Mouse (Mus musculus): Measurements from ENCODE around the gene Ccdc15. TPM values are rescaled to one million over a fixed set of nuclear protein-coding genes. Genes with fewer than 3 reads are reported as not detected.
"Not testable (repeated sequence)": the region's sequence is repeated elsewhere in the genome, so short reads cannot be mapped to it uniquely, and the experiment has no call there.

The Ccdc15 gene
- polyA plus RNA-seq, 1 experiment from 2014 or later: 10.8 TPM

- Histone ChIP-seq H3K4me1 (replicated peaks) (no peaks in the 10 kb centered on the region), H3K4me3 (replicated peaks) (no peak overlapping the region), H3K36me3 (no peaks in the 10 kb centered on the region), H3K27me3 (no peaks in the 10 kb centered on the region), H3K9me3 (no peaks in the 10 kb centered on the region), H3K27ac (no peak overlapping the region), H3K4me2 (replicated peaks) (no peak overlapping the region), H3K9ac (replicated peaks) (no peak overlapping the region)
- ATAC-seq: no peak
- 40% methylated on average over 3 of the region's 3 CpGs for WGBS
Measured at GRCm38 (mm10) chr9:37329456-37329855, 18.8 kb downstream of the Ccdc15 start.

GRCm38 (mm10) chr9:37301720-37302119 is 46.5 kb downstream of the Ccdc15 start:
- WGBS: 95% methylated on average over 1 of the region's 1 CpGs
- Histone ChIP-seq H3K4me2 (replicated peaks) (no peak overlapping the region), H3K27me3 (no peaks in the 10 kb centered on the region), H3K9ac (replicated peaks) (no peak overlapping the region), H3K4me3 (replicated peaks) (no peak overlapping the region), H3K4me1 (replicated peaks) (no peaks in the 10 kb centered on the region), H3K9me3 (no peaks in the 10 kb centered on the region), H3K36me3 (peaks cover 4% of the 10 kb centered on the region), H3K27ac (no peak overlapping the region)
- ATAC-seq: no peak

GRCm38 (mm10) chr9:37300501-37300900 is 47.7 kb downstream of the Ccdc15 start:
- not testable (repeated sequence) for H3K9ac ChIP-seq (replicated peaks); H3K9me3 ChIP-seq; H3K4me2 ChIP-seq (replicated peaks); H3K4me1 ChIP-seq (replicated peaks); H3K27ac ChIP-seq; H3K4me3 ChIP-seq (replicated peaks); H3K27me3 ChIP-seq; ATAC-seq; H3K36me3 ChIP-seq
- WGBS: 78% methylated on average over 1 of the region's 1 CpGs

GRCm38 (mm10) chr9:37295586-37295985 is 52.6 kb downstream of the Ccdc15 start:
- H3K27ac ChIP-seq: no peak overlapping the region
- H3K36me3 ChIP-seq: no peaks in the 10 kb centered on the region
- no peaks in the 10 kb centered on the region for H3K4me1 ChIP-seq (replicated peaks)
- no peak overlapping the region for H3K9ac ChIP-seq (replicated peaks)
- H3K27me3 ChIP-seq: no peaks in the 10 kb centered on the region
- no peak overlapping the region for H3K4me2 ChIP-seq (replicated peaks)
- ATAC-seq: no peak
- no peak overlapping the region for H3K4me3 ChIP-seq (replicated peaks)
- H3K9me3 ChIP-seq: no peaks in the 10 kb centered on the region

- WGBS: 92% methylated on average over 2 of the region's 2 CpGs
- Histone ChIP-seq H3K27me3 (no peaks in the 10 kb centered on the region), H3K27ac (no peak overlapping the region), H3K9ac (replicated peaks) (no peak overlapping the region), H3K4me1 (replicated peaks) (no peaks in the 10 kb centered on the region), H3K9me3 (no peaks in the 10 kb centered on the region), H3K4me2 (replicated peaks) (no peak overlapping the region), H3K36me3 (no peaks in the 10 kb centered on the region), H3K4me3 (replicated peaks) (no peak overlapping the region)
- ATAC-seq: no peak
Measured at GRCm38 (mm10) chr9:37266622-37267021, 81.6 kb downstream of the Ccdc15 start.

- H3K27me3 ChIP-seq: peaks cover 20% of the 10 kb centered on the region
- H3K9ac ChIP-seq (replicated peaks): no peak overlapping the region
- peaks cover 13% of the 10 kb centered on the region for H3K4me1 ChIP-seq (replicated peaks)
- WGBS: 39% methylated on average over 7 of the region's 7 CpGs
- peak overlapping the region; percentile 41 for H3K4me3 ChIP-seq (replicated peaks)
- ATAC-seq: peak; percentile 55
- H3K9me3 ChIP-seq: no peaks in the 10 kb centered on the region
- peak overlapping the region; percentile 84 for H3K4me2 ChIP-seq (replicated peaks)
- H3K36me3 ChIP-seq: no peaks in the 10 kb centered on the region
- no peak overlapping the region for H3K27ac ChIP-seq
Measured at GRCm38 (mm10) chr9:37255889-37256225, 92.4 kb downstream of the Ccdc15 start.

- Histone ChIP-seq H3K27ac (no peak within 1 kb of the TSS), H3K36me3 (no peaks in the 10 kb centered on the region), H3K4me1 (replicated peaks) (peaks cover 13% of the 10 kb centered on the region), H3K9me3 (no peaks in the 10 kb centered on the region), H3K27me3 (peaks cover 20% of the 10 kb centered on the region), H3K4me3 (replicated peaks) (peak within 1 kb of the TSS; percentile 41), H3K9ac (replicated peaks) (peak within 1 kb of the TSS; percentile 62), H3K4me2 (replicated peaks) (peak within 1 kb of the TSS; percentile 84)
- WGBS: 3% methylated on average over 38 of the region's 38 CpGs
- ATAC-seq: peak; percentile 75
Measured at GRCm38 (mm10) chr9:37255149-37255888, 92.9 kb downstream of the Ccdc15 start, which contains the start of gene Slc37a2. Gene Slc37a2, minus strand, starts transcription at chr9:37255738.

- Histone ChIP-seq H3K9me3 (no peaks in the 10 kb centered on the region), H3K4me3 (replicated peaks) (peak overlapping the region; percentile 41), H3K4me2 (replicated peaks) (peak overlapping the region; percentile 84), H3K4me1 (replicated peaks) (peaks cover 13% of the 10 kb centered on the region), H3K36me3 (no peaks in the 10 kb centered on the region), H3K9ac (replicated peaks) (no peak overlapping the region), H3K27me3 (peaks cover 20% of the 10 kb centered on the region), H3K27ac (no peak overlapping the region)
- 20% methylated on average over 6 of the region's 6 CpGs for WGBS
- ATAC-seq: peak; percentile 41; the same call in 1 of the 2 replicates
Measured at GRCm38 (mm10) chr9:37254531-37255110, 93.6 kb downstream of the Ccdc15 start.

- WGBS: 87% methylated on average over 6 of the region's 6 CpGs
- no peak overlapping the region for H3K9ac ChIP-seq (replicated peaks)
- no peaks in the 10 kb centered on the region for H3K9me3 ChIP-seq
- no peak overlapping the region for H3K4me3 ChIP-seq (replicated peaks)
- H3K27me3 ChIP-seq: peaks cover 12% of the 10 kb centered on the region
- H3K4me2 ChIP-seq (replicated peaks): no peak overlapping the region
- no peak for ATAC-seq
- peaks cover 16% of the 10 kb centered on the region for H3K4me1 ChIP-seq (replicated peaks)
- no peaks in the 10 kb centered on the region for H3K36me3 ChIP-seq
- no peak overlapping the region for H3K27ac ChIP-seq
Measured at GRCm38 (mm10) chr9:37250631-37251030, 97.6 kb downstream of the Ccdc15 start.

GRCm38 (mm10) chr9:37249976-37250375 is 98.3 kb downstream of the Ccdc15 start:
- no peak overlapping the region for H3K27ac ChIP-seq
- no peaks in the 10 kb centered on the region for H3K9me3 ChIP-seq
- no peaks in the 10 kb centered on the region for H3K36me3 ChIP-seq
- WGBS: 93% methylated on average over 3 of the region's 3 CpGs
- no peak overlapping the region for H3K9ac ChIP-seq (replicated peaks)
- H3K27me3 ChIP-seq: peaks cover 8% of the 10 kb centered on the region
- H3K4me3 ChIP-seq (replicated peaks): no peak overlapping the region
- no peak for ATAC-seq
- H3K4me2 ChIP-seq (replicated peaks): no peak overlapping the region
- H3K4me1 ChIP-seq (replicated peaks): peaks cover 9% of the 10 kb centered on the region

- Histone ChIP-seq H3K4me2 (replicated peaks) (no peak overlapping the region), H3K27ac (no peak overlapping the region), H3K9me3 (no peaks in the 10 kb centered on the region), H3K4me1 (replicated peaks) (peaks cover 4% of the 10 kb centered on the region; the same call in 1 of the 2 replicates), H3K36me3 (no peaks in the 10 kb centered on the region), H3K4me3 (replicated peaks) (no peak overlapping the region), H3K9ac (replicated peaks) (no peak overlapping the region), H3K27me3 (no peaks in the 10 kb centered on the region)
- peak; percentile 48; the same call in 1 of the 2 replicates for ATAC-seq
- 64% methylated on average over 3 of the region's 3 CpGs for WGBS
Measured at GRCm38 (mm10) chr9:37248381-37248906, 99.8 kb downstream of the Ccdc15 start.

- H3K27me3 ChIP-seq: no peaks in the 10 kb centered on the region
- peaks cover 4% of the 10 kb centered on the region; the same call in 1 of the 2 replicates for H3K4me1 ChIP-seq (replicated peaks)
- H3K9me3 ChIP-seq: no peaks in the 10 kb centered on the region
- no peak overlapping the region for H3K4me3 ChIP-seq (replicated peaks)
- no peak for ATAC-seq
- no peaks in the 10 kb centered on the region for H3K36me3 ChIP-seq
- no peak overlapping the region for H3K27ac ChIP-seq
- H3K4me2 ChIP-seq (replicated peaks): no peak overlapping the region
- H3K9ac ChIP-seq (replicated peaks): no peak overlapping the region
Measured at GRCm38 (mm10) chr9:37247429-37247828, 100.8 kb downstream of the Ccdc15 start.

All from midbrain, embryonic 13.5 days (tissue).